Mouse (Mus musculus): Measurements from ENCODE around the gene Tubgcp6. TPM values are rescaled to one million over a fixed set of nuclear protein-coding genes. Genes with fewer than 3 reads are reported as not detected.

The Tubgcp6 gene
- polyA plus RNA-seq, 1 experiment: 4.8 TPM

GRCm38 (mm10) chr15:89157954-89158353, 35.0 kb upstream of the Tubgcp6 start:
- Histone ChIP-seq H3K4me1 (ENCODE audit: control insufficient read depth) (no peaks in the 10 kb centered on the region), H3K27me3 (ENCODE audit: control insufficient read depth) (no peaks in the 10 kb centered on the region), H3K9me3 (ENCODE audit: control insufficient read depth, low read length) (no peaks in the 10 kb centered on the region; the same call in 1 of the 2 replicates), H3K4me3 (replicated peaks) (no peak overlapping the region), H3K36me3 (ENCODE audit: control insufficient read depth) (peaks cover 53% of the 10 kb centered on the region)
- TF ChIP-seq TAL1 (IDR thresholded peaks at IDR 0.05; ENCODE audit: low read length) (no peak), GATA1 (IDR thresholded peaks at IDR 0.05; ENCODE audit: low read length) (no peak)

GRCm38 (mm10) chr15:89152312-89152711, 29.4 kb upstream of the Tubgcp6 start:
- peaks cover 3% of the 10 kb centered on the region; the same call in 1 of the 2 replicates for H3K9me3 ChIP-seq (ENCODE audit: control insufficient read depth, low read length)
- peaks cover 40% of the 10 kb centered on the region for H3K27me3 ChIP-seq (ENCODE audit: control insufficient read depth)
- peaks cover 5% of the 10 kb centered on the region for H3K4me1 ChIP-seq (ENCODE audit: control insufficient read depth)

GRCm38 (mm10) chr15:89150041-89150390, 27.1 kb upstream of the Tubgcp6 start:
- Histone ChIP-seq H3K36me3 (ENCODE audit: control insufficient read depth) (no peaks in the 10 kb centered on the region; the same call in 1 of the 2 replicates), H3K27me3 (ENCODE audit: control insufficient read depth) (peaks cover 63% of the 10 kb centered on the region), H3K4me1 (ENCODE audit: control insufficient read depth) (peaks cover 11% of the 10 kb centered on the region), H3K9me3 (ENCODE audit: control insufficient read depth, low read length) (peaks cover 3% of the 10 kb centered on the region; the same call in 1 of the 2 replicates), H3K4me3 (replicated peaks) (no peak overlapping the region)
- TF ChIP-seq TAL1 (IDR thresholded peaks at IDR 0.05; ENCODE audit: low read length): no peak
- TF ChIP-seq GATA1 (IDR thresholded peaks at IDR 0.05; ENCODE audit: low read length): no peak

More at GRCm38 (mm10) chr15:89152312-89152711, 29.4 kb upstream of the Tubgcp6 start:
- TF ChIP-seq GATA1 (IDR thresholded peaks at IDR 0.05; ENCODE audit: low read length): no peak
- TF ChIP-seq TAL1 (IDR thresholded peaks at IDR 0.05; ENCODE audit: low read length): no peak
- Histone ChIP-seq H3K4me3 (replicated peaks) (no peak overlapping the region), H3K36me3 (ENCODE audit: control insufficient read depth) (peaks cover 16% of the 10 kb centered on the region)

GRCm38 (mm10) chr15:89149271-89150040, 26.5 kb upstream of the Tubgcp6 start, which contains the start of gene Mapk11:
TSS of gene Mapk11 (minus strand) at chr15:89149628.
- Histone ChIP-seq H3K27me3 (ENCODE audit: control insufficient read depth) (peaks cover 68% of the 10 kb centered on the region), H3K4me1 (ENCODE audit: control insufficient read depth) (peaks cover 11% of the 10 kb centered on the region), H3K36me3 (ENCODE audit: control insufficient read depth) (no peaks in the 10 kb centered on the region; the same call in 1 of the 2 replicates), H3K4me3 (replicated peaks) (peak within 1 kb of the TSS; percentile 36), H3K9me3 (ENCODE audit: control insufficient read depth, low read length) (peaks cover 3% of the 10 kb centered on the region; the same call in 1 of the 2 replicates)
- TF ChIP-seq TAL1 (IDR thresholded peaks at IDR 0.05; ENCODE audit: low read length): no peak

DNA sequence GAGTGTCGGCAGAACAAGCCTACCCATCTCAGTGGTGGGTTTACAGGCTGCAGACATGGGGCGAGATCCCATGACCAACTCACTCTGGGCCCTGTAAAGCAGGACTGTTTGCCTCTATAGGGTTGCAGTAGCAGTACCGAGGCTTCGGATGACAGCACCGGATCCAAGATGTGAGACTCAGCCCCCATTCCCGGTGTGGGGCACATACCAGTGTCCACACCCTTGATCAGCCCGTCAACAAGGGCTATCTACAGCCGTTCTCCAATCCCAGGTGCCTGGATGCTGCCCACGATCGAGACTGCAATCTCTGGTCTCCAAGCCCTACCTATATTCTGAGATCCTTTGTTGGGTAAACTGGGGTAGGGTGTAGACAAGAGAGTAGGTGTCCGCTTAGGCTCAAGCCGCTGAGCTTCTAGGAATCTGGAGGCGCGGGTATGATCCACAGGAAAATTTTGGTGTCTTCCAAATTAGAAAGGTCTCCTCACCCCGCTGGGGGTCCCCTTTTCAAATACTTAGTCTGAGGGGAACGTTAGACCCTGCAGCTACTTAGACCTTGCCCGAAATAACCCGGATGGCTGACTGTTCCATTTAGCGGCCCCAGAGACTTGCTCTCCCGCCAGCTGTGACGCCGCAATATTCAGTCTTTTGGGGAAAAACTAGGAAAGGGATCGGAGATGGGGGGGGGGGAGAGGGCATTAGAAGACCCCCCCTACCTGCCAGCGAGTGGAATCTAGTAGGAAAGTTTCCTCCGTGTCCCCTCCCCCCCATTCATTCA, 25.8 kb upstream of the Tubgcp6 start:
- peak overlapping the region; percentile 36 for H3K4me3 ChIP-seq (replicated peaks)
- H3K4me1 ChIP-seq (ENCODE audit: control insufficient read depth): peaks cover 11% of the 10 kb centered on the region
- peaks cover 74% of the 10 kb centered on the region for H3K27me3 ChIP-seq (ENCODE audit: control insufficient read depth)

DNA sequence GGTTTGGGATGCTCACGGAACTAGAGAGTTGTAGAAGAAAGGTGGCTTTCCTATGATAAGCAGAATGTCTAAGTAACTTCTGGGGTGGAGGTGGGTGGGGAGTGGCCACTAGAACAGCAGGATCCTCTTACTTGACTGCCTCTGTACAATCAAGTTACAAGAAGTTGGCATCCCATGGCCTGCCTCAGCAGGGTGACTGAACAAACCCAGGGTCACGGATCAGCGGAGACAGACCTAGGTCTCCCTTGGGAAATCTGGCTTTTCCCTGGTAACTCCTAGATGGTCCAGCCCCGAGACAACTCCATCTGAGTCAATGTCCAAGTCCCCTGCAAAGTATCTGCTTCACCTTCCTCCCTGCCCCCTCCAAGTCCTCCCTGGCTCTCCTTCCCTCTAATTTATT, 25.0 kb upstream of the Tubgcp6 start:
- peaks cover 11% of the 10 kb centered on the region for H3K4me1 ChIP-seq (ENCODE audit: control insufficient read depth)
- TF ChIP-seq TAL1 (IDR thresholded peaks at IDR 0.05; ENCODE audit: low read length): no peak
- no peak for TF ChIP-seq GATA1 (IDR thresholded peaks at IDR 0.05; ENCODE audit: low read length)
- H3K36me3 ChIP-seq (ENCODE audit: control insufficient read depth): no peaks in the 10 kb centered on the region
- no peak overlapping the region for H3K4me3 ChIP-seq (replicated peaks)
- peaks cover 3% of the 10 kb centered on the region; the same call in 1 of the 2 replicates for H3K9me3 ChIP-seq (ENCODE audit: control insufficient read depth, low read length)
- H3K27me3 ChIP-seq (ENCODE audit: control insufficient read depth): peaks cover 82% of the 10 kb centered on the region

More for the DNA sequence above, 25.8 kb upstream of the Tubgcp6 start:
- no peaks in the 10 kb centered on the region for H3K36me3 ChIP-seq (ENCODE audit: control insufficient read depth)
- TF ChIP-seq TAL1 (IDR thresholded peaks at IDR 0.05; ENCODE audit: low read length): no peak
- no peak for TF ChIP-seq GATA1 (IDR thresholded peaks at IDR 0.05; ENCODE audit: low read length)
- peaks cover 3% of the 10 kb centered on the region; the same call in 1 of the 2 replicates for H3K9me3 ChIP-seq (ENCODE audit: control insufficient read depth, low read length)

GRCm38 (mm10) chr15:89147456-89147855, 24.5 kb upstream of the Tubgcp6 start:
- TF ChIP-seq TAL1 (IDR thresholded peaks at IDR 0.05; ENCODE audit: low read length): no peak
- no peak for TF ChIP-seq GATA1 (IDR thresholded peaks at IDR 0.05; ENCODE audit: low read length)
- Histone ChIP-seq H3K4me1 (ENCODE audit: control insufficient read depth) (peaks cover 11% of the 10 kb centered on the region), H3K9me3 (ENCODE audit: control insufficient read depth, low read length) (peaks cover 3% of the 10 kb centered on the region; the same call in 1 of the 2 replicates), H3K4me3 (replicated peaks) (no peak overlapping the region), H3K36me3 (ENCODE audit: control insufficient read depth) (no peaks in the 10 kb centered on the region), H3K27me3 (ENCODE audit: control insufficient read depth) (peaks cover 87% of the 10 kb centered on the region)

GRCm38 (mm10) chr15:89147024-89147423, 24.1 kb upstream of the Tubgcp6 start:
- no peak overlapping the region for H3K4me3 ChIP-seq (replicated peaks)
- H3K4me1 ChIP-seq (ENCODE audit: control insufficient read depth): peaks cover 11% of the 10 kb centered on the region
- no peaks in the 10 kb centered on the region for H3K36me3 ChIP-seq (ENCODE audit: control insufficient read depth)
- H3K9me3 ChIP-seq (ENCODE audit: control insufficient read depth, low read length): peaks cover 3% of the 10 kb centered on the region; the same call in 1 of the 2 replicates
- no peak for TF ChIP-seq TAL1 (IDR thresholded peaks at IDR 0.05; ENCODE audit: low read length)
- TF ChIP-seq GATA1 (IDR thresholded peaks at IDR 0.05; ENCODE audit: low read length): no peak
- peaks cover 88% of the 10 kb centered on the region for H3K27me3 ChIP-seq (ENCODE audit: control insufficient read depth)

DNA sequence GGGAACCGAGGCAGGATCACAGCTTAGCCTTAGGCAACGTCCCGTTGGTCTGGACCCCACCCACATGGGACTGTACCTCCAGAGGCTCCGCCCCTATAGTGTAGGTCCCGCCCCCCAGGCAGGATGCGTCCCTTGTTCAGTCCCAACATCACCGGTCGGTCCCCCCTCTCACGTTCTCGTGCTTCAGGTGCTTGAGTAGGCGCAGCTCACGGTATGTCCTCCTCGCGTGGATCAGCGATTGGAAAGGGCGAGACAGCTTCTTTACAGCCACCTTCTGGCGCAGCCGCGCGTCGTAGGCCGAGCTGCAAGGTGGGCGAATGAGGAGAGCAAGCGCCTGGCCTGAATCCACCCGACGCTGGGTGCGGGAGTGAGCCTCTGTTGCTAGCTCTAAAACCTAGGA, 23.6 kb upstream of the Tubgcp6 start:
- Histone ChIP-seq H3K27me3 (ENCODE audit: control insufficient read depth) (peaks cover 93% of the 10 kb centered on the region), H3K4me1 (ENCODE audit: control insufficient read depth) (peaks cover 11% of the 10 kb centered on the region), H3K36me3 (ENCODE audit: control insufficient read depth) (no peaks in the 10 kb centered on the region), H3K4me3 (replicated peaks) (no peak overlapping the region), H3K9me3 (ENCODE audit: control insufficient read depth, low read length) (peaks cover 3% of the 10 kb centered on the region; the same call in 1 of the 2 replicates)
- TF ChIP-seq GATA1 (IDR thresholded peaks at IDR 0.05; ENCODE audit: low read length): no peak
- TF ChIP-seq TAL1 (IDR thresholded peaks at IDR 0.05; ENCODE audit: low read length): no peak

Data from erythroblast, embryonic 14.5 days (primary cell).